Mouse (Mus musculus): ENCODE data around the gene Gm20431. TPM values are rescaled to one million over a fixed set of nuclear protein-coding genes. Genes with fewer than 3 reads are reported as not detected.
A peak's percentile ranks its signal among the peaks of the same experiment; 100 is the strongest.
"Not testable (repeated sequence)": the region's sequence is repeated elsewhere in the genome, so short reads cannot be mapped to it uniquely, and the experiment has no call there.

The Gm20431 gene
- polyA plus RNA-seq, 1 experiment from 2014 or later: 9.8 TPM

DNA sequence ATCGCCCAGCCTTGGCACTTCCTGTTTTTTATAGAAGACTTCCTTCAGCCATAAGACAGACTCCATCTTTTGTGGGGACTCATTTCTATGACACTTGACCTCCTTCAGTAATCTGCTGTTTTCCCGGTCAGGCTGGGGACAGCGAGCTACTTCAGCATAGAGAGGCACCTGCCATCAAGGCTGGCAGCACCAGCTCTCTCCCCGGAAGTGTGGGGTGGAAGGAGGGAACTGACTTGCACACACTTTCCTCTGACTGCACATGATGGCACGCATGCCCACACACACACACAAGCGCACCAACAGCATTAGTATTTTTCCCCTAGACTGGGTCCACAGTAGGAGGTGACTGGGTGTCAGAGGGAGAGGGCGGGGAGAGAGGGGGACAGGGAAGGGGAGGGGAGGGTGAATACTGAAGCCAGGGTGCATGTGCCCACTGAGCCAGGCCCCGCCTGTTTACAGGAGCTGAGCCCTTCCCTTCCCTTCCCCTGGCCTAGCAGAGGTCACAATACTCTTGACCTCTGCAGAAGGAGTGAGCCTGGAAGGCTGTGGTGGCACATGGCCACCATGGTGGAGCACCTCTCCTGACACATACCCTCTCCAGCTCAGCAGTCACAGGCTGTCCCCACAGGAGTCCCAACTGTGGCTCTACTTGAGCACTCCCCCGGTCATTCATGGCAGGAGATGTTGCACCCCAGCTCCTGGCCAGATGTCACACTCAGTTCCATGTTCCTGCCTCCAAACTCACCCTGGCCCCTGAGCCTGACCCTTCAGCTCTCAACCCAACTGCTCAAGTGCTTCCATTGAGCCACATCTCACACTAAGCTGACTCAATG lies 39.8 kb downstream of the Gm20431 start:
- WGBS: 81% methylated on average over 9 of the region's 9 CpGs
- no peak overlapping the region for H3K27ac ChIP-seq
- no peak overlapping the region for H3K4me2 ChIP-seq (replicated peaks)
- H3K4me3 ChIP-seq (replicated peaks): no peak overlapping the region
- no peaks in the 10 kb centered on the region for H3K9me3 ChIP-seq
- no peak overlapping the region for H3K9ac ChIP-seq (replicated peaks)
- H3K36me3 ChIP-seq: peaks cover 15% of the 10 kb centered on the region
- H3K4me1 ChIP-seq (replicated peaks): peaks cover 46% of the 10 kb centered on the region
- no peak for ATAC-seq
- H3K27me3 ChIP-seq: no peaks in the 10 kb centered on the region

DNA sequence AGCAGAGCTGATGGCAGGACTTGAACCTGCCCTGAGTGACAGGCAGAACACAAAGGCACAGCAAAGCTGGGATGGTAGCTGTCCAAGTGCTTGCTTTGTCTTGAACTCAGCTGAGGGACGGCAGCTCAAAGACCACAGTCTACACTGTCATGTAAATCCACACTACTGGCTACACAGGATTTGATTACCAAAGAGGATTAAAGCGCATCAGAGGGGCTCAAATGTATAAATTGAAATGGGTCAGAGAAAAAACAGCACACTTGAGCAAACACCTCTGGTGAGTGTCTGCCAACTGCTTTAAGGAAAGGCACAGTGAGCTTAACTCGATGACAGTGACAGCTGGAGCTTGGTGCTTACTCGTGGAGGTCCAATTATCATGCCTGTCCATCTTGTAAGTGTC lies 43.8 kb downstream of the Gm20431 start:
- peak overlapping the region; percentile 65; the same call in 1 of the 2 replicates for H3K27ac ChIP-seq
- no peak overlapping the region for H3K4me3 ChIP-seq (replicated peaks)
- no peaks in the 10 kb centered on the region for H3K27me3 ChIP-seq
- 21% methylated on average over 4 of the region's 4 CpGs for WGBS
- no peak overlapping the region for H3K4me2 ChIP-seq (replicated peaks)
- peaks cover 36% of the 10 kb centered on the region for H3K4me1 ChIP-seq (replicated peaks)
- no peaks in the 10 kb centered on the region for H3K9me3 ChIP-seq
- H3K36me3 ChIP-seq: peaks cover 54% of the 10 kb centered on the region
- peak; percentile 37; the same call in 1 of the 2 replicates for ATAC-seq
- H3K9ac ChIP-seq (replicated peaks): no peak overlapping the region

DNA sequence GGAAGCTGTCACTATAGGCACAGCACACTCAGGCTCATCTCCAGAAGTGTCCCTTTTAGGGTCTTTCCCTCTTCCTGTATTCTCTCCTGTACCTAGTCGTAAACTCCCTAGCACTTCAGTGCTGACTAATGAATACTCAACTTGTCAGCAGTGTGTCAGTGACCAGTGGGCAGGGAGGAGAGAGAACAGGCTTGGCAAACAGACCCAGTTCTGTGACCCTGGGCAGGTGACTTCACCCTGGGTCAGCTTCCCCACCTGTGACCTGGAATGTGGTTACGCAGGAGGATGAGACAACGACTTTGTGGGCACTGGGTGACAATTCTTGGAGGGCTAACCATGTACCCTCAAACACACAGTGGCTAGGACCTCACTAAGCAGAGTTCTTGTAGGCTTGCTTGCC lies 44.3 kb downstream of the Gm20431 start:
- WGBS: 88% methylated on average over 3 of the region's 3 CpGs
- peaks cover 58% of the 10 kb centered on the region for H3K36me3 ChIP-seq
- no peak overlapping the region for H3K9ac ChIP-seq (replicated peaks)
- no peak for ATAC-seq
- H3K4me2 ChIP-seq (replicated peaks): no peak overlapping the region
- H3K27ac ChIP-seq: peak overlapping the region; percentile 65; the same call in 1 of the 2 replicates
- H3K4me3 ChIP-seq (replicated peaks): no peak overlapping the region
- no peaks in the 10 kb centered on the region for H3K9me3 ChIP-seq
- H3K27me3 ChIP-seq: no peaks in the 10 kb centered on the region
- H3K4me1 ChIP-seq (replicated peaks): peaks cover 32% of the 10 kb centered on the region

DNA sequence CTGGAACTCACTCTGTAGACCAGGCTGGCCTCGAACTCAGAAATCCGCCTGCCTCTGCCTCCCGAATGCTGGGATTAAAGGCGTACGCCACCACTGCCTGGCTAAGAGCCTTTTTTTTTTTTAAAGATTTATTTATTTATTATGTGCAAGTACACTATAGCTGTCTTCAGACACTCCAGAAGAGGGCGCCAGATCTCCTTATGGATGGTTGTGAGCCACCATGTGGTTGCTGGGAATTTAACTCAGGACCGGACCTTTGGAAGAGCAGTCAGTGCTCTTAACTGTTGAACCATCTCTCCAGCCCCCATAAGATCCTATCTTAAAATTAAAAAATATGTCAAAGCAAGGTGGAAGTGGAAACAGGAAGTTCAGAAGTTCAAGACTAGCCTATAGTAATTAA lies 48.0 kb downstream of the Gm20431 start:
- H3K9ac ChIP-seq (replicated peaks); ATAC-seq; H3K4me3 ChIP-seq (replicated peaks); H3K4me2 ChIP-seq (replicated peaks); H3K27ac ChIP-seq; H3K9me3 ChIP-seq; H3K27me3 ChIP-seq: not testable (repeated sequence)
- Histone ChIP-seq H3K4me1 (replicated peaks) (peaks cover 14% of the 10 kb centered on the region), H3K36me3 (peaks cover 86% of the 10 kb centered on the region)
- 95% methylated on average over 7 of the region's 7 CpGs for WGBS

DNA sequence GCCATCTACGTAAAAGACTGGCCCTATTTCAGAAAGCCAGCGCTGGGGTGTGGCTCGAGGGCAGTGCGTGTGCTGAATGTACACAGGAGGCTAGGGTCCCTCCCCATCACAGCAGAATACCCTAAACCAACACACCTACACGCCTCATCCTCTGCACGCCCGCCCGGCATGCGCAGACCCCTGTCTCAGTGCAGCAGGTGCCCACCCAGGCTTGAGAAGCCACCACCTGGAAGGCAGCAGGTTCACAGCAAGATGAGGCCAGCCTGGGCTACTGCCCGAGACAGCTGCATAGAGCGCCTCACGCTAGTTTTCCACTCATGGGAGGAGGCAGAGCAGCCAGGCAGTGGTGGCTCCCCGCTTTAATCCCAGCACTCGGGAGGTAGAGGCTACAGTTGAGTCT lies 49.2 kb downstream of the Gm20431 start:
- Histone ChIP-seq H3K4me1 (replicated peaks) (peaks cover 2% of the 10 kb centered on the region), H3K27me3 (no peaks in the 10 kb centered on the region), H3K27ac (no peak overlapping the region), H3K9me3 (no peaks in the 10 kb centered on the region), H3K4me3 (replicated peaks) (no peak overlapping the region), H3K4me2 (replicated peaks) (no peak overlapping the region), H3K9ac (replicated peaks) (no peak overlapping the region), H3K36me3 (peaks cover 83% of the 10 kb centered on the region)
- WGBS: 95% methylated on average over 14 of the region's 14 CpGs
- ATAC-seq: no peak

DNA sequence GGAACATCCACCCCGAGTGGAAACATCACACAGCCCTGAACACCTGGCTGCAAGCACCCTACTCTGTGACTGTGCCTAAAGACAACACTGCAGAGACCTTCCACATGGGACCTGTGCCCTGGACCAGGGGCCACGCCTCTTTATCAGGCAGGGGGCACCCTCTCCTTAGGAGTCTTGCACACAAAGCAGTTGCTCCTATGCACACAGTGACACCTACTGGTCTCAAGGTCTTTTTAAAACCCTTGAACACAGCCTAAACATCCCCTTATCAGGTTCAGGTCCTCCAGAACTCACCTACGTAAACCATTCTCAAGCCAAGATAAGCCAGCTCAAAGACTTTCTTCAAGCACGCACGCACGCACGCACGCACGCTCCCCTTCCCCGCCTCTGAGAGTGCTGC lies 50.0 kb downstream of the Gm20431 start:
- Histone ChIP-seq H3K36me3 (peaks cover 82% of the 10 kb centered on the region), H3K4me1 (replicated peaks) (no peaks in the 10 kb centered on the region), H3K9ac (replicated peaks) (no peak overlapping the region), H3K27ac (no peak overlapping the region), H3K4me2 (replicated peaks) (no peak overlapping the region), H3K27me3 (no peaks in the 10 kb centered on the region), H3K4me3 (replicated peaks) (no peak overlapping the region), H3K9me3 (no peaks in the 10 kb centered on the region)
- 93% methylated on average over 10 of the region's 10 CpGs for WGBS
- ATAC-seq: no peak

DNA sequence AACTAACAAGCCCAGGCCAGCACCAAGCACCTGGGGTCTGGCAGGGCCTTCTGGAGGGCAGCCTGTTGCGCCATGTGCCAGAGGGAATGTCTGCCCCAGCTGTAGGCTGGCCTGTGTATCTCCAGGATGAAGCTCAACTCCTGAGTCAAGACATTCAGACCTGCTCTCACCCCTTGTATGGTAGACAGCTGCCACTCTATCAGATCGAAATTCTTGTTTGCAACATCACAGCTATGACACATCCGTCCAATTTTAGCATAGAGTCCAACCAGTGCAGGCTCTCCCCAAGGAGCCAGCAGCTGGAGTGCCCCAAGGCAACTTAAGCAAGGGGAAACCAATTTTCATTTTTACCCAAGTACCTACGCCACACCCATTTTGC lies 54.6 kb downstream of the Gm20431 start:
- H3K27ac ChIP-seq: no peak overlapping the region
- no peak overlapping the region for H3K4me3 ChIP-seq (replicated peaks)
- H3K27me3 ChIP-seq: no peaks in the 10 kb centered on the region
- WGBS: 94% methylated on average over 4 of the region's 4 CpGs
- H3K36me3 ChIP-seq: peaks cover 39% of the 10 kb centered on the region
- H3K9ac ChIP-seq (replicated peaks): no peak overlapping the region
- ATAC-seq: no peak
- peaks cover 4% of the 10 kb centered on the region; the same call in 1 of the 2 replicates for H3K4me1 ChIP-seq (replicated peaks)
- H3K9me3 ChIP-seq: no peaks in the 10 kb centered on the region
- no peak overlapping the region for H3K4me2 ChIP-seq (replicated peaks)

DNA sequence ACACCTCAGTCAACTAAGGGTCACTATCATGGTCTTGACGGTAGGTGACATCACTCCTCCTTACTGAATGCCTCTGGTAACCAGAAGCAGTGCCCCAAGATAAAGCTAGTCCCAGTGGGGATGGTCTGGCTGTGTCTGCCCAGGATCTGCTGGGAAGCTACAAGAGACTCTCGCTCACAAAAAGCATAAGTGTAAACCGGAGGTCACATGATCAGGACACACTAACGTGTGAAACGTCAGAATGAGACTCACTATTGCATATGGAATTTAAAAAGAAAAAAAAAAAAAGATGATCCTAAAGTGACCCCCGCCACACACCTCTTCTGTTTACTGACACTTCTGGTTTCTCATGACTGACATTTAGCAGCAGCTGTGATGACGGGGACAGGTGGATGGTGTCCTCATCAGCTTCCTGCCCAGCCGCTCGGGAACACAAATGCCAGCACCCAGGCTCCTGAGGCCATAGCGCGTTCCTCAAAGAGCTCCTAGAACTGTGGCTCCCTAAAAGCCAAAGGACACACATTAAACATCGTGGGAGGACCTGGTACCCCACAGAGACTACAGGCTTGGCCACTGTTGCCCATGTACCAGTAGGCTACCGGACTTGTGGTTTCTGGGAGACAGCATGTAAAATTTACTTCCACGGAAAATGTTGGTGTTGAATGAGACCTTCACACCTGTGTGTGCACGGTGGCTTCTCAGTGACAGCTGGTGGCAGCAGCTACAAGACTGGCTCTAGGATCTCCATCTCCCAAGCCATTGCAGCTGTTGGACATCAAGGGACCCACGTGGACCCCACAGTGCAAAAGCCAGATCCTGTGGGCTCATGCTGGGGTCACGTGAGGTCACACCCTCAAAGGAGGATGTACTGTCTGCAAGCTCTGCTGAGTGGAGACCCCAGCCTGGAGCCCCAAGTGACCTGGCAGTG lies 55.2 kb downstream of the Gm20431 start:
- Histone ChIP-seq H3K27ac (no peak overlapping the region), H3K4me1 (replicated peaks) (peaks cover 4% of the 10 kb centered on the region; the same call in 1 of the 2 replicates), H3K4me3 (replicated peaks) (no peak overlapping the region), H3K4me2 (replicated peaks) (no peak overlapping the region), H3K9me3 (no peaks in the 10 kb centered on the region), H3K27me3 (no peaks in the 10 kb centered on the region), H3K9ac (replicated peaks) (no peak overlapping the region), H3K36me3 (peaks cover 33% of the 10 kb centered on the region)
- no peak for ATAC-seq
- WGBS: 83% methylated on average over 17 of the region's 17 CpGs

DNA sequence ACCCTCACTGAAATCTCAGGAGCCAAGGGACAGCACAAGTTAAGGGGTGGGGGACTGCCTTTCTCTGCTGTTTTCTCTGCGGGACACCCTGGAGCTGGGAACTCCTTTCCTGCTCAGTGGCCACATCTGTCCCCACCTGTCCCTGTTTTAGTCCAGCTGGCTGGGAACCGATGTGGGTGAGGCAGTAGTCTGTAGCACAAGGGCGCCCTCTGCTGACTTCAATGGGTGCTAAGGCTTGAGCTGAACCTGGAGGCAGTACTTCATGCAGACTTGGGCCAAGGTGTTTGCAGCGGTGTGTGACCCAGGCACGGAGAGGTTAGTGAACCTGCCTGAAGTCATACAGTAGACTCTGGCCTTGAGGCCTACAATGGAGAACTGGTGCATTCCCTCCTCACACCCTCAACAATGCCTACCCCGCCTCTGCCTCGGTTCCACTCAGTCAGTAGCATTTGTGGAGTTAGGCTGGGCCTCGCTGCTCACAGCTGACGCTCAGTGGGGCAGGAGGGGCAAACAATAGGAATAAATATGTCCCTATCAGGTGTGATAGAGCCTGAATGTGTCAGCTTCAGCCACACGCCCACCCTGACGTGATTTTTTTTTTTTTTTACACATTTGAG lies 56.0 kb downstream of the Gm20431 start:
- no peak overlapping the region for H3K9ac ChIP-seq (replicated peaks)
- peaks cover 27% of the 10 kb centered on the region for H3K36me3 ChIP-seq
- H3K4me2 ChIP-seq (replicated peaks): no peak overlapping the region
- ATAC-seq: peak; percentile 83
- WGBS: 27% methylated on average over 11 of the region's 11 CpGs
- H3K4me1 ChIP-seq (replicated peaks): peaks cover 4% of the 10 kb centered on the region; the same call in 1 of the 2 replicates
- no peak overlapping the region for H3K27ac ChIP-seq
- H3K9me3 ChIP-seq: no peaks in the 10 kb centered on the region
- H3K27me3 ChIP-seq: no peaks in the 10 kb centered on the region
- H3K4me3 ChIP-seq (replicated peaks): no peak overlapping the region

DNA sequence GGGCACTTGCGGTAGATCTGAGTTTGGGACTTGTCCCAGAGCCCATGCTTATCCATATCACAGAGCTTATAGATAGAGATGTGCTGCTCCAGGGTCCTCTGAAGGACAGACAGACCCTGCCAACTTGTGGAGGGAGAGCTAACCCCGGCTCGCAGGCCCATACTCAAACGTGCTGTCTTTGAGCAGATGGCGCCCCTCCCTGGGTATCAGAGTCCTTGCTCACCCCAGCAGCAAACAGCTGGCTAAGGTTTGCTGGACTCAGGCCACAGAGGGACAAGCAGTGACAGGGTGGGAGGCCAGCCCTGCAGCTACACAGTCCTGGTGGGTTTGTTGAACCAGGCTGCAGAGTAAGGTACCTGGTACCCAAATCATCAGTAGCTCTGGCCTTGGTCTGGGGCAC lies 58.3 kb downstream of the Gm20431 start:
- no peak overlapping the region for H3K4me2 ChIP-seq (replicated peaks)
- H3K9me3 ChIP-seq: no peaks in the 10 kb centered on the region
- no peak for ATAC-seq
- 59% methylated on average over 5 of the region's 5 CpGs for WGBS
- H3K9ac ChIP-seq (replicated peaks): 0 out of 2 replicates have a peak overlapping the region, but pooled peaks have one; percentile 3
- H3K27ac ChIP-seq: no peak overlapping the region
- no peak overlapping the region for H3K4me3 ChIP-seq (replicated peaks)
- peaks cover 7% of the 10 kb centered on the region for H3K27me3 ChIP-seq
- peaks cover 4% of the 10 kb centered on the region; the same call in 1 of the 2 replicates for H3K4me1 ChIP-seq (replicated peaks)
- peaks cover 14% of the 10 kb centered on the region for H3K36me3 ChIP-seq

DNA sequence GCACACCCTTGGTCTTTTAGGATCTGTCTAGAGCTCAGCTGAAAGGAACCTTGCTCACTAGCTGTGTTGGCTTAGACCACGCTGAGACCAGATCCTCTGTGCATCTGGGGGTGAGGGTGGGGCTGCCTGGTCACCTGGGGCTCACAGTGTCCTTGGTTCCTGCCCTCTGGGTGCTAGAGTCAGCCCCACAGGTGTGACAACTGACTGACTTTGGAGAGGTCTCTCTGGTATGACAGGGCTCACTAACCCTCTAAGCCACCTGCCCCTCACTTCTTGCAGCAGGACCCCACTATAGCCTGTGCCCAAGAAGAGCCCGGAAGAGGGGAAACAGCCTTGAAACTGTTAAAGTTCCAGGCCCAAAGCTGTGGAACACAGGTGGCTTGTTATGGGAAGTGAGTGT lies 58.9 kb downstream of the Gm20431 start:
- ATAC-seq: no peak
- Histone ChIP-seq H3K27me3 (peaks cover 10% of the 10 kb centered on the region), H3K4me3 (replicated peaks) (no peak overlapping the region), H3K9ac (replicated peaks) (no peak overlapping the region), H3K4me2 (replicated peaks) (no peak overlapping the region), H3K4me1 (replicated peaks) (peaks cover 7% of the 10 kb centered on the region), H3K36me3 (peaks cover 11% of the 10 kb centered on the region), H3K9me3 (no peaks in the 10 kb centered on the region), H3K27ac (no peak overlapping the region)
- 89% methylated on average over 2 of the region's 2 CpGs for WGBS

All from midbrain, embryonic 13.5 days (tissue).